Mouse (Mus musculus) kidney, embryonic 14.5 days (tissue): ENCODE measurements at regions not wholly inside any gene's neighbourhood (a gene's known extent, or its start where the extent isn't known, plus 50 kb on each side); places are given as distances from the start of the nearest gene placed in this dataset.
"Not testable (repeated sequence)": the region's sequence is repeated elsewhere in the genome, so short reads cannot be mapped to it uniquely, and the experiment has no call there.

Experiments used
- ATAC-seq: fragments of 200-750 bp; cut with Nextera tagmentation; 2 replicates; pipeline ENCODE4 v1.8.0; 2017; ENCODE audit warnings: moderate number of reproducible peaks, mild to moderate bottlenecking, moderate TSS enrichment, moderate library complexity; ENCODE audit not compliant: low FRiP score, low TSS enrichment
- H3K27ac ChIP-seq: fragments of 300-500 bp; sonication (generic); 2 replicates; pipeline ENCODE4 v1.5.1; 2014; ENCODE audit warnings: low read depth, mild to moderate bottlenecking, low read length, moderate library complexity, mixed read lengths
- H3K27me3 ChIP-seq: fragments of 300-500 bp; sonication (generic); 2 replicates; pipeline ENCODE4 v1.6.1; 2014; ENCODE audit warnings: mild to moderate bottlenecking, low read length; ENCODE audit not compliant: control insufficient read depth, insufficient read depth
- H3K36me3 ChIP-seq: fragments of 300-500 bp; sonication (generic); 2 replicates; pipeline ENCODE4 v1.6.1; 2014; ENCODE audit warnings: low read length, mixed read lengths; ENCODE audit not compliant: control insufficient read depth, insufficient read depth
- H3K4me1 ChIP-seq: fragments of 300-500 bp; sonication (generic); 2 replicates; pipeline ENCODE4 v1.6.1; 2014; ENCODE audit warnings: low read length, mixed read lengths; ENCODE audit not compliant: control insufficient read depth, insufficient read depth
- H3K4me2 ChIP-seq: fragments of 300-500 bp; sonication (generic); replicated peaks from 2 replicates; pipeline ENCODE4 v1.6.1; 2014; ENCODE audit warnings: low read depth, mild to moderate bottlenecking, low read length
- H3K4me3 ChIP-seq: fragments of 300-500 bp; sonication (generic); 2 replicates; pipeline ENCODE4 v1.5.1; 2014; ENCODE audit warnings: mild to moderate bottlenecking, low read length
- H3K9ac ChIP-seq: fragments of 300-500 bp; sonication (generic); 2 replicates; pipeline ENCODE4 v1.6.1; 2014; ENCODE audit warnings: low read depth, mild to moderate bottlenecking, low read length, moderate library complexity
- H3K9me3 ChIP-seq: fragments of 300-500 bp; sonication (generic); 2 replicates; pipeline ENCODE4 v1.6.1; 2016; ENCODE audit warnings: low read length; ENCODE audit not compliant: control insufficient read depth
- WGBS: fragments of 180-500 bp; shearing (Covaris S2); extraction: QIAGEN DNeasy Blood & Tissue Kit; methylation state at CpG from one replicate; pipeline ENCODE4 v1.1.7; 2014; 5-methylcytosine and 5-hydroxymethylcytosine counted together

DNA sequence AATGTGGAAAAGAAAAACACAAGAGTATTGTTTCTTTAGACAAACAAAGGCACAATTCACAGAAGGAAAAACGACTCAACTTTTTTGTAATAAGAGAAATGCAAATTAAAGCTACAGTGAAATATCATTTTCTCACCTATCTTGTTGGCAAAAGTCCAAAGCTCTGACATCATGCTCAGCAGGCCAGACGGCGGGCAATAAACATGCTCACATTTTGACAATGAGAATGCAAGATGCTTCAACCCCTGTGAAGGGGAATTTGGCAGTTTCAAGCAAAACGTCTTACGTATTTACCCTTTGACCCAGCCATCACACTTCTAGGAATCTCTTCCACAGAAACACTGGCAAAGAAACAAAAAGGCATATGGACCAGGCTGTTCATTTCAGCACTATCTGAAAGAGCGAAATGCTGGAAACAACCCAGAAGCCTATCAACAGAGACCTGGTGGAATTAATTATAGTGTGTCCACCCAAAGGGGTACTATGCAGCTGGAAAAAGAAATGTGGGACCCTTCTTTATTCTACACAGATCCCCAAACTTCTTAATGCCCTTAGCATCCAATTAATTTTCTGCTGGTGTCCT is 203.4 kb upstream of the 2610301B20Rik start:
- no peak for ATAC-seq
- H3K9ac ChIP-seq: no peak overlapping the region
- H3K4me2 ChIP-seq: no peak overlapping the region
- no peaks in the 10 kb centered on the region for H3K36me3 ChIP-seq
- no peaks in the 10 kb centered on the region for H3K9me3 ChIP-seq
- no peak overlapping the region for H3K27ac ChIP-seq
- H3K27me3 ChIP-seq: no peaks in the 10 kb centered on the region
- WGBS: 65% methylated on average over 6 of the region's 6 CpGs
- H3K4me1 ChIP-seq: no peaks in the 10 kb centered on the region
- no peak overlapping the region for H3K4me3 ChIP-seq

DNA sequence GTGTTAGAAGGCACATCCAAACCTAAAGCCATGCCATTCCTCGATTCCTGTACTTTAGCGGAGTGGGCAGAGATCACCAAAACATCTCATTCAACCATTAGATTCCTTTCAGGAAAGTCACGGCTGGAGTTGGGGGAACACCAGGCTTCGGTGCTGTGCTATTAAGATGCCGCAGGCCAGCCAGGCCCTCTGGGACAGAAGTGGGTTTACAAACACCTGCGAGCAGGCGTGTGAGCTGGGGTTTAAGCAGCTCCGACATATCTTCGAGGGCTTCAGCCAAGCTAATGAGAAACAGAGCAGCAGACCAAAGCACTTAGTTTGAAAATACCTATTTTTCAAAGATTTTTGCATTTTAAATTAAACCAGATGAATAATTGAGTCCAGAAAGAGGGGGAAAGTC is 183.2 kb upstream of the 2610301B20Rik start:
- no peak overlapping the region for H3K27ac ChIP-seq
- no peak overlapping the region for H3K4me3 ChIP-seq
- no peaks in the 10 kb centered on the region for H3K27me3 ChIP-seq
- H3K36me3 ChIP-seq: no peaks in the 10 kb centered on the region
- no peak overlapping the region for H3K9ac ChIP-seq
- no peak for ATAC-seq
- H3K4me1 ChIP-seq: no peaks in the 10 kb centered on the region
- no peaks in the 10 kb centered on the region for H3K9me3 ChIP-seq
- no peak overlapping the region for H3K4me2 ChIP-seq
- 84% methylated on average over 9 of the region's 9 CpGs for WGBS

DNA sequence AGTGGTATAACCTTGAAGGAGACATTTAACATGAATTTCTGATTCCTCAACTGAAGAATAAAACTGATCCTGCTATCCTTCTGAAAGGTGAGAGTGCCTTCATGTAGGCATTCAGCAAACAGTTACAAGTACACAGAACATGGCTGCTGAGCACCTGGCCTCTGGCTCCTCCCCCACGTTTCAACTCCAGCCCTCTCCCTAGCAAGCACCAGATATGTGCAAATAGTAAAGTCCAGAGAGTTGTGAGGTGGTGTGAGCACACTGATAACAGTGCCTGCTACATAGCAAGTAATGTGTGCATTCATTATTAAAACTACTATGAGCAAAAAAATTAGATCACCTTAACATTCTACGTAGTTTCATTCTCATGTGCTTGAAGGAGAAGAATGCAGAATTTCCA is 181.4 kb upstream of the 2610301B20Rik start:
- H3K4me3 ChIP-seq: no peak overlapping the region
- WGBS: 80% methylated on average over 2 of the region's 2 CpGs

DNA sequence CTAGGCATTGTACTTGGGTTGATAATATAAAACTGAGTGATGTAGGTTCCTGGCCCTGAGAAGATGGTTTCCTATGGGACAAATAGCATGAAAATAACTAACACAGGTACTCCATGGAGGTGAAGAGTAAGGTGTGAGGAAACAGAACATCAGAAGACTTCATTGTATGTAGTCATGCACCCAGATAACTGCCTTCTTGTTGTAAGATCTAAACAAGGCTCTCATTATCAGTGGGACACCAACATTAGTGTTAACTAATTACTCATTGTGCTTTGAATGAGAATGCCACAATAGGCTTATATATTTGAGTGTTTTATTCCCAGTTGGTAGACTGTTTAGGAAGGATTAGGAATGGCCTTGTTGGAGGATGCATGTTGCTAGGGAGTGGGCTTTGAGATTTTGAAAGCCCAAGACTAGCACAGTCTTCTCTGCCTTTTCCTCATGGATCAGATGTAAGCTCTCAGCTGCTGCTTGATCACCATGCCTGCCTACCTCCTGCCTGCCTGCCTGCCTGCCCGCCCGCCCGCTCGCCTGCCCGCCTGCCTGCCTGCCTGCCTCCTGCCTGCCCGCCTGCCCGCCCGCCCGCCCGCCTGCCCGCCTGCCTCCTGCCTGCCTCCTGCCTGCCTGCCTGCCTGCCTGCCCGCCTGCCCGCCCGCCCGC is 180.7 kb upstream of the 2610301B20Rik start:
- Histone ChIP-seq H3K27ac (no peak overlapping the region), H3K4me2 (no peak overlapping the region; the same call in 1 of the 2 replicates), H3K36me3 (no peaks in the 10 kb centered on the region), H3K9me3 (no peaks in the 10 kb centered on the region), H3K27me3 (no peaks in the 10 kb centered on the region), H3K4me1 (no peaks in the 10 kb centered on the region), H3K4me3 (peak overlapping the region; percentile 6; the same call in 1 of the 2 replicates), H3K9ac (no peak overlapping the region)
- 44% methylated on average over 4 of the region's 15 CpGs for WGBS
- ATAC-seq: no peak

More for the DNA sequence above, 181.4 kb upstream of the 2610301B20Rik start:
- ATAC-seq: no peak
- Histone ChIP-seq H3K4me1 (no peaks in the 10 kb centered on the region), H3K9me3 (no peaks in the 10 kb centered on the region), H3K9ac (no peak overlapping the region), H3K27me3 (no peaks in the 10 kb centered on the region), H3K4me2 (no peak overlapping the region), H3K36me3 (no peaks in the 10 kb centered on the region), H3K27ac (no peak overlapping the region)

DNA sequence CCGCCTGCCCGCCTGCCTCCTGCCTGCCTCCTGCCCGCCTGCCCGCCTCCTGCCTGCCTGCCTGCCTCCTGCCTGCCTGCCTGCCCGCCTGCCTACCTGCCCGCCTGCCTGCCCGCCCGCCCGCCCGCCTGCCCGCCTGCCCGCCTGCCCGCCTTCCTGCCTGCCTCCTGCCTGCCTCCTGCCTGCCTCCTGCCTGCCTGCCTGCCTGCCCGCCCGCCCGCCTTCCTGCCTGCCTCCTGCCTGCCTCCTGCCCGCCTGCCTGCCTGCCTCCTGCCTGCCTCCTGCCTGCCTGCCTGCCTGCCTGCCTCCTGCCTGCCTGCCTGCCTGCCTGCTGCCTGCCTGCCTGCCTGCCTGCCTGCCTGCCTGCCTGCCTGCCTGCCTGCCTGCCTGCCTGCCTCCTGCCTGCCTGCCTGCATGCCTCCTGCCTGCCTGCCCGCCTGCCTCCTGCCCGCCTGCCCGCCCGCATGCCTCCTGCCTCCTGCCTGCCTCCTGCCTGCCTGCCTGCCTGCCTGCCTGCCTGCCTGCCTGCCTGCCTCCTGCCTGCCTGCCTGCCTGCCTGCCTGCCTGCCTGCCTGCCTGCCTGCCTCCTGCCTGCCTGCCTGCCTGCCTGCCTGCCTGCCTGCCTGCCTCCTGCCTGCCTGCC is 180.1 kb upstream of the 2610301B20Rik start:
- H3K9ac ChIP-seq, H3K9me3 ChIP-seq, H3K4me1 ChIP-seq, H3K27me3 ChIP-seq, ATAC-seq, H3K4me2 ChIP-seq, H3K27ac ChIP-seq, H3K36me3 ChIP-seq: not testable (repeated sequence)
- peak overlapping the region; percentile 6; the same call in 1 of the 2 replicates for H3K4me3 ChIP-seq
- WGBS: 61% methylated on average over 15 of the region's 21 CpGs

DNA sequence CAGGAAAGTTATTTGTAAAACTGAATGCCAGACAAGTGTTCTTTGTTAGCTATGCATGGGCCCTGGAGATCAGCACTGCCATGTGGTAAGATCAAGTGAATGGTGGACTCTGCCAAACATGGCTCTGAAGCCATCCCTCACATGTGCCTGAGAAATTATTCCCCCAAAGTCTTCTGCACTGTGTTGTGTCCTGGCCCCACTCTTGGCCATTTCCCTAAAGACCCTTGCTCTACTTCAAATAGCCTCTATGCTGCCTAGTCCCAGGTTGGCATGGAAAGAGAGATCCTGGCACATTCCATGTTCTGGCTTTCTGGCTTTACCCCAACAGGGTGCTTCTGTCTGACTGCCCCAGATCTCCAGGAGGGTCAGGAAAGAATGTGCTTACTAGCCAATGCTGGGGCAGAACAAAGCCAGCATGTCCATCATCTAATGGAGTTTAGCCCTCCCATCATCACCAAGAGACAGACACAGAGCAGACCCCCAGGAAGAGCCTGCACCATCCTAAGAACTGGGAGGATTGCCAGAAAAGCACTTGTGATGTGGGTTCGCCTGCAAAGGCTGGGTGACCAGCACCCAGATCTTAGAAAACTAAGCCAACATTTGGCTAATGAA is 177.0 kb upstream of the 2610301B20Rik start:
- Histone ChIP-seq H3K4me2 (no peak overlapping the region), H3K27ac (no peak overlapping the region), H3K9me3 (no peaks in the 10 kb centered on the region), H3K4me1 (no peaks in the 10 kb centered on the region), H3K9ac (no peak overlapping the region), H3K27me3 (no peaks in the 10 kb centered on the region), H3K4me3 (no peak overlapping the region), H3K36me3 (no peaks in the 10 kb centered on the region)
- WGBS: 93% methylated on average over 1 of the region's 1 CpGs
- ATAC-seq: no peak

DNA sequence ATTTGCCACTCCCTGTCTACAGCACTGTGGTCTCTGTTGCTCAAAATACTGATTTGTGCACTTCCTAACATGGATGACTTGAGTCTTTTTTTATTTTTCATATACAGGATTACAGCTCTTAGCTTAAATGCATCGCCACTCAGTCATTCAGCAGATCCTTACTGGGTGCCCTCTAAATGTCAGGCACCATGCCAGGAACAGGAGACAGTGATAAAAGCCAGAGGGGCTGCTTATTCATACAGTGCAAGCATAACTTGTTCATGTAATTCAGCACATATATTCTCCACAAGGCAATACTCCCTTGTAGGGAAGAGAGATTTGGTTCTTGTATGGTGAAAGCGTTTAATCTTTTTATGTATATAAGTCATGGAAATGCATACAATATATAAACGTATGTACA is 175.7 kb upstream of the 2610301B20Rik start:
- no peak overlapping the region for H3K9ac ChIP-seq
- no peak overlapping the region for H3K4me3 ChIP-seq
- WGBS: 90% methylated on average over 3 of the region's 3 CpGs
- ATAC-seq: no peak
- no peak overlapping the region for H3K4me2 ChIP-seq
- no peaks in the 10 kb centered on the region for H3K36me3 ChIP-seq
- H3K9me3 ChIP-seq: no peaks in the 10 kb centered on the region
- no peaks in the 10 kb centered on the region for H3K27me3 ChIP-seq
- no peak overlapping the region for H3K27ac ChIP-seq
- H3K4me1 ChIP-seq: no peaks in the 10 kb centered on the region

DNA sequence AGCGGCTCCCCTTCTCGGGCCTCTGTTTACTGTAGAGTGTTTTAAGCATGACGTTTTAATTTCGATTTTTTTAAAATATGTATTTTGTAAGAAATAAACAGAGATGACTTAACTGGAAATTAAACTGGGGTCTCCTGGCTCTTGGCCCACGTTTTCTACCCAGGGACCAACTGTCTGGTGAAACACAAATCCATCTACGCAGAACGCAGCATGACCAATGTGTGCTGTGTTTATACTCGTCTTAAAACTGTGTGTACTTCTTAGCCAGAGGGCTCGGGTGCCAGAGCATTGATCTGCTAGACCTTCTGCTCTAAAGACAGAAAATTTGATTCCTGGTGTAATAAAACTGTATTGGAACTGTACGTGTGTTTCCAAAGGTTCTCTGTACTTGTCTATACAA is 172.8 kb upstream of the 2610301B20Rik start:
- 83% methylated on average over 10 of the region's 10 CpGs for WGBS
- Histone ChIP-seq H3K9ac (no peak overlapping the region), H3K27me3 (no peaks in the 10 kb centered on the region), H3K36me3 (no peaks in the 10 kb centered on the region), H3K9me3 (no peaks in the 10 kb centered on the region), H3K27ac (no peak overlapping the region), H3K4me3 (no peak overlapping the region), H3K4me2 (no peak overlapping the region), H3K4me1 (no peaks in the 10 kb centered on the region)
- no peak for ATAC-seq

DNA sequence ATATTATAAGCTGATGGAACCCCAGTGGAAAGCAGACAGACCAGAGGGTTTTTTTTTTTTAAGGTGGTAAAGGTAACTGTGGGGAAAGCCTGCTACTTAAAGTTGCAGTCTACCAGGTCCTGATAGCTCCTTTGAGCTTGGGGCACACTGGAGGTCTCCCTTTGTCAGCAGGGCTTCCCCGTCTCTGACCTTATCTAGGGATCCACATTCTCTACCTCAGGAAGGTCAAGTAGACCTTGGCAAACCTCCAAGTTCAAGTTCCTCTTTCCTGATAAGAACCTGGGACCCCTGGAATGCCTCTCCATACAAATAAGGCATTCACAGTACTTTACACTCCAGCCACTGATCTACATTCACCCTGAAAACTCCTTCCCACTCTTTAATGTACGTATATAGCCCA is 171.1 kb upstream of the 2610301B20Rik start:
- Histone ChIP-seq H3K4me1 (no peaks in the 10 kb centered on the region), H3K27me3 (no peaks in the 10 kb centered on the region), H3K27ac (no peak overlapping the region), H3K4me3 (no peak overlapping the region), H3K9me3 (no peaks in the 10 kb centered on the region), H3K9ac (no peak overlapping the region), H3K36me3 (no peaks in the 10 kb centered on the region), H3K4me2 (no peak overlapping the region)
- no peak for ATAC-seq
- WGBS: 69% methylated on average over 2 of the region's 2 CpGs
